Mouse (Mus musculus): ENCODE results near the gene Sergef. TPM values are rescaled to one million over a fixed set of nuclear protein-coding genes. Genes with fewer than 3 reads are reported as not detected.

Gene Sergef
- polyA plus RNA-seq, 1 experiment: 9.9 TPM

- 86% methylated on average over 14 of the region's 14 CpGs for WGBS
- H3K36me3 ChIP-seq (ENCODE audit: control insufficient read depth, insufficient read depth, low read length): no peaks in the 10 kb centered on the region
- H3K4me3 ChIP-seq (ENCODE audit: control insufficient read depth, insufficient read depth, low read length): no peak overlapping the region
- no peak for DNase-seq
- peaks cover 3% of the 10 kb centered on the region; the same call in 1 of the 2 replicates for H3K4me1 ChIP-seq (replicated peaks; ENCODE audit: control insufficient read depth, insufficient read depth, low read length)
- no peak overlapping the region for H3K27ac ChIP-seq (ENCODE audit: control insufficient read depth, insufficient read depth, low read length)
- no peaks in the 10 kb centered on the region for H3K27me3 ChIP-seq (ENCODE audit: control insufficient read depth, insufficient read depth, low read length)
- no peak for TF ChIP-seq POLR2A (IDR thresholded peaks at IDR 0.05; ENCODE audit: control insufficient read depth, extremely low read depth, insufficient read depth, low read length, poor library complexity)
- no peak for TF ChIP-seq CTCF (IDR thresholded peaks at IDR 0.05; ENCODE audit: borderline replicate concordance, control insufficient read depth, extremely low read depth, insufficient read depth, low read length, poor library complexity)
Observed at GRCm38 (mm10) chr7:46492134-46492678, 147.4 kb downstream of the Sergef start.

DNA sequence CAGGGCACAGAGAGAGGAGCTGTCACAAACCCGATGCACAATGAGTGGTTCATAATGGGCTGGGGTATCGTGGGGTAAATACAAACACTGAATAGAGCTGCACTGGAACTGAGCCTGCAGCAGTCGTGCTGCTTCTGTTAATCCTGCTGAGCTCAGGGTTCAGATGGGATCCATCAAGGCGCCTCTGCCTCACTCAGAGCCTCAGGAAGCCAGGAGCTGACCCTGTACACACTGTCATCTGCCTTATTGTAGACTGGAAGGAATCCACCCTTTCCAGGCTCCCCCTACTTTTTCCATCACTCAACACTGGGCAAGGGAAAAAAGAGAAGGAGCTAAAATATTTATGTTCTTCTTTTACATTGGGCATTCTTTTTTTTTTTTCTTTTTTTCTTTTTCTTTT, 152.3 kb downstream of the Sergef start:
- Histone ChIP-seq H3K36me3 (ENCODE audit: control insufficient read depth, insufficient read depth, low read length) (no peaks in the 10 kb centered on the region), H3K4me3 (ENCODE audit: control insufficient read depth, insufficient read depth, low read length) (no peak overlapping the region), H3K4me1 (replicated peaks; ENCODE audit: control insufficient read depth, insufficient read depth, low read length) (peaks cover 5% of the 10 kb centered on the region; the same call in 1 of the 2 replicates), H3K27ac (ENCODE audit: control insufficient read depth, insufficient read depth, low read length) (no peak overlapping the region), H3K27me3 (ENCODE audit: control insufficient read depth, insufficient read depth, low read length) (no peaks in the 10 kb centered on the region)
- DNase-seq: no peak
- no peak for TF ChIP-seq POLR2A (IDR thresholded peaks at IDR 0.05; ENCODE audit: control insufficient read depth, extremely low read depth, insufficient read depth, low read length, poor library complexity)
- 93% methylated on average over 4 of the region's 4 CpGs for WGBS

DNA sequence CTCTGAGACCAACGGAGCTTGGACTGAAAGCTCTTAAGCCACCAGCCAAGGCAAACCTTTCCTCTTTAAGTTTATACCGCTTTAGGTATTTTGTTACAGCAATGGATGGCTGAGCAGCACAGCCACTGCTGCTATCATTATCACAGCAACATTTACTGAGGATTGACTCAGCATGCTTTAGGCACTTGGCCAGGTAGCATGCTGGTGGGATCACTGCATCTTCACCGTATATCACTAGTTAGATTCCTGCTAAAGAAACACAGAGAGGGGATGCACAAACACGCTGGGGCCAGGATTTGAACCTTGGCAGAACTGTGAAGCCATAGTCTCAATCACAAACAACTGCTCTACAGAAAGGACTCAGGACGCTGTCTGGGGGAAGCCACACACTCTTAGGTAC, 152.8 kb downstream of the Sergef start:
- no peaks in the 10 kb centered on the region for H3K27me3 ChIP-seq (ENCODE audit: control insufficient read depth, insufficient read depth, low read length)
- DNase-seq: no peak
- WGBS: 82% methylated on average over 5 of the region's 5 CpGs
- H3K36me3 ChIP-seq (ENCODE audit: control insufficient read depth, insufficient read depth, low read length): no peaks in the 10 kb centered on the region
- no peak overlapping the region for H3K27ac ChIP-seq (ENCODE audit: control insufficient read depth, insufficient read depth, low read length)
- no peak overlapping the region for H3K4me3 ChIP-seq (ENCODE audit: control insufficient read depth, insufficient read depth, low read length)
- TF ChIP-seq CTCF (IDR thresholded peaks at IDR 0.05; ENCODE audit: borderline replicate concordance, control insufficient read depth, extremely low read depth, insufficient read depth, low read length, poor library complexity) (no peak), POLR2A (IDR thresholded peaks at IDR 0.05; ENCODE audit: control insufficient read depth, extremely low read depth, insufficient read depth, low read length, poor library complexity) (no peak)
- H3K4me1 ChIP-seq (replicated peaks; ENCODE audit: control insufficient read depth, insufficient read depth, low read length): peaks cover 5% of the 10 kb centered on the region; the same call in 1 of the 2 replicates

DNA sequence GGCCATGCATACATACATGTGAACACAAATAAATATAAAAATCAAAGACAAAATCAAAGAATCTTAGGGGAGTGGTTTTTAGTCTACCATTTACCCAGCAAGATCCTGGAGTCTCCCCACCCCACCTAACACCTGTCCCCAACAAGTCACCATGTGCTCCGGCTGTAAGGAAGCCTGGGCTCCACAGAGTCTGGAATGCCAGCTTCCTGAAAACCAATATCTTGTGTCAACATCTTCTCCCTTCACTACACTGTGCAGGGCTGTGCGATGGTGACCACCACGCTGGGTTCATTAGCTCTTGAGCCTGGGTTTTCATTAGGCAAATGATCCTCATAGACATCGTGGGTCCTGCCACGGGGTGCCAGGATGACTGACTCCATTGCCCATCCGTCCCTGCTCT, 155.4 kb downstream of the Sergef start:
- Histone ChIP-seq H3K4me3 (ENCODE audit: control insufficient read depth, insufficient read depth, low read length) (no peak overlapping the region), H3K36me3 (ENCODE audit: control insufficient read depth, insufficient read depth, low read length) (no peaks in the 10 kb centered on the region), H3K4me1 (replicated peaks; ENCODE audit: control insufficient read depth, insufficient read depth, low read length) (peaks cover 5% of the 10 kb centered on the region; the same call in 1 of the 2 replicates), H3K27ac (ENCODE audit: control insufficient read depth, insufficient read depth, low read length) (no peak overlapping the region), H3K27me3 (ENCODE audit: control insufficient read depth, insufficient read depth, low read length) (no peaks in the 10 kb centered on the region)
- no peak for DNase-seq
- TF ChIP-seq POLR2A (IDR thresholded peaks at IDR 0.05; ENCODE audit: control insufficient read depth, extremely low read depth, insufficient read depth, low read length, poor library complexity): no peak
- TF ChIP-seq CTCF (IDR thresholded peaks at IDR 0.05; ENCODE audit: borderline replicate concordance, control insufficient read depth, extremely low read depth, insufficient read depth, low read length, poor library complexity): no peak
- 90% methylated on average over 6 of the region's 6 CpGs for WGBS

- no peak for DNase-seq
- Histone ChIP-seq H3K36me3 (ENCODE audit: control insufficient read depth, insufficient read depth, low read length) (no peaks in the 10 kb centered on the region), H3K27ac (ENCODE audit: control insufficient read depth, insufficient read depth, low read length) (no peak overlapping the region), H3K27me3 (ENCODE audit: control insufficient read depth, insufficient read depth, low read length) (no peaks in the 10 kb centered on the region), H3K4me1 (replicated peaks; ENCODE audit: control insufficient read depth, insufficient read depth, low read length) (peaks cover 5% of the 10 kb centered on the region; the same call in 1 of the 2 replicates), H3K4me3 (ENCODE audit: control insufficient read depth, insufficient read depth, low read length) (no peak overlapping the region)
- WGBS: 93% methylated on average over 10 of the region's 10 CpGs
- no peak for TF ChIP-seq CTCF (IDR thresholded peaks at IDR 0.05; ENCODE audit: borderline replicate concordance, control insufficient read depth, extremely low read depth, insufficient read depth, low read length, poor library complexity)
Observed at GRCm38 (mm10) chr7:46483050-46483449, 156.6 kb downstream of the Sergef start.

GRCm38 (mm10) chr7:46482099-46482531, 157.5 kb downstream of the Sergef start:
- Histone ChIP-seq H3K27ac (ENCODE audit: control insufficient read depth, insufficient read depth, low read length) (no peak overlapping the region), H3K4me1 (replicated peaks; ENCODE audit: control insufficient read depth, insufficient read depth, low read length) (peaks cover 5% of the 10 kb centered on the region; the same call in 1 of the 2 replicates), H3K27me3 (ENCODE audit: control insufficient read depth, insufficient read depth, low read length) (no peaks in the 10 kb centered on the region), H3K4me3 (ENCODE audit: control insufficient read depth, insufficient read depth, low read length) (no peak overlapping the region), H3K36me3 (ENCODE audit: control insufficient read depth, insufficient read depth, low read length) (no peaks in the 10 kb centered on the region)
- TF ChIP-seq CTCF (IDR thresholded peaks at IDR 0.05; ENCODE audit: borderline replicate concordance, control insufficient read depth, extremely low read depth, insufficient read depth, low read length, poor library complexity) (no peak), POLR2A (IDR thresholded peaks at IDR 0.05; ENCODE audit: control insufficient read depth, extremely low read depth, insufficient read depth, low read length, poor library complexity) (no peak)
- WGBS: 98% methylated on average over 2 of the region's 2 CpGs
- DNase-seq: no peak

GRCm38 (mm10) chr7:46479793-46480192, 159.8 kb downstream of the Sergef start:
- no peaks in the 10 kb centered on the region for H3K36me3 ChIP-seq (ENCODE audit: control insufficient read depth, insufficient read depth, low read length)
- WGBS: 96% methylated on average over 6 of the region's 6 CpGs
- no peak for TF ChIP-seq POLR2A (IDR thresholded peaks at IDR 0.05; ENCODE audit: control insufficient read depth, extremely low read depth, insufficient read depth, low read length, poor library complexity)
- TF ChIP-seq CTCF (IDR thresholded peaks at IDR 0.05; ENCODE audit: borderline replicate concordance, control insufficient read depth, extremely low read depth, insufficient read depth, low read length, poor library complexity): no peak
- no peak overlapping the region for H3K27ac ChIP-seq (ENCODE audit: control insufficient read depth, insufficient read depth, low read length)
- DNase-seq: no peak
- H3K4me1 ChIP-seq (replicated peaks; ENCODE audit: control insufficient read depth, insufficient read depth, low read length): no peaks in the 10 kb centered on the region
- H3K27me3 ChIP-seq (ENCODE audit: control insufficient read depth, insufficient read depth, low read length): no peaks in the 10 kb centered on the region
- H3K4me3 ChIP-seq (ENCODE audit: control insufficient read depth, insufficient read depth, low read length): no peak overlapping the region

All from thymus, adult 2 months (tissue).